Mouse (Mus musculus) embryonic facial prominence, embryonic 10.5 days (tissue): ENCODE measurements at regions not wholly inside any gene's neighbourhood (a gene's known extent, or its start where the extent isn't known, plus 50 kb on each side); places are given as distances from the start of the nearest gene placed in this dataset.

ENCODE experiments used
- DNase-seq: peaks from one replicate; pipeline ENCODE4 v3.0.0-alpha.2; 2017; ENCODE audit warnings: low spot score
- H3K27ac ChIP-seq: fragments of 300-500 bp; sonication (generic); replicated peaks from 2 replicates; pipeline ENCODE4 v1.5.1; 2016; ENCODE audit warnings: mild to moderate bottlenecking
- H3K27me3 ChIP-seq: fragments of 300-500 bp; sonication (generic); replicated peaks from 2 replicates; pipeline ENCODE4 v1.6.1; 2016; ENCODE audit warnings: low read depth, mild to moderate bottlenecking; ENCODE audit not compliant: poor library complexity, severe bottlenecking
- H3K36me3 ChIP-seq: fragments of 300-500 bp; sonication (generic); replicated peaks from 2 replicates; pipeline ENCODE4 v1.6.1; 2016; ENCODE audit warnings: mild to moderate bottlenecking, moderate library complexity
- H3K4me1 ChIP-seq: fragments of 300-500 bp; sonication (generic); 2 replicates; pipeline ENCODE4 v1.6.1; 2016
- H3K4me3 ChIP-seq: fragments of 300-500 bp; sonication (generic); 2 replicates; pipeline ENCODE4 v1.5.1; 2016; ENCODE audit warnings: mild to moderate bottlenecking, moderate library complexity
- H3K9me3 ChIP-seq: fragments of 300-500 bp; sonication (generic); 2 replicates; pipeline ENCODE4 v1.6.1; 2016; ENCODE audit warnings: mild to moderate bottlenecking
- WGBS: fragments of 180-500 bp; shearing (Covaris S2); methylation state at CpG from one replicate; pipeline ENCODE4 v1.1.7; 2016; 5-methylcytosine and 5-hydroxymethylcytosine counted together

DNA sequence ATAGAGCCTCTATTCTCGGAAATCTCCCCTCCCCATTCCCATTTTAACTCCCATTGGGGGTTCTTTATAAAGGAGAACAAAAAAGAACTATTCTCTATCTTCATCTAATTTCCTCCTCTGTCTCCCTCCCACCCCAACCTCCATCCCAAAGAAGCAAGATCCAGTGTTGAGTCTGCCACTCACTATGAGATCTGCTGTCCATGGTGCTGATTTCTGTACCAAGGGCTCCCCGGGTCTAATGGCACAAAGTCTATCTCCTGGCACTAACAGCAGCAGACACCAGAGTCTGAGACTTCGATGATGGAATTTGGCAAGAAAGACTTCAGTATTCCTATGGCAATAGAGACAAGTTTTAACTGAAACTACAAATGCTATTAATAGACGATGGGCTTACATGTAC lies 68.7 kb upstream of the E2f7 start:
- Histone ChIP-seq H3K4me1 (no peaks in the 10 kb centered on the region), H3K27me3 (no peaks in the 10 kb centered on the region), H3K27ac (no peak overlapping the region), H3K9me3 (no peaks in the 10 kb centered on the region), H3K36me3 (no peaks in the 10 kb centered on the region), H3K4me3 (no peak overlapping the region)
- DNase-seq, result peak; percentile 67
- 61% methylated on average over 4 of the region's 4 CpGs for WGBS
